Comparison of ENCODE assay signal across 19 mouse cellular contexts in the genomic region with DNA sequence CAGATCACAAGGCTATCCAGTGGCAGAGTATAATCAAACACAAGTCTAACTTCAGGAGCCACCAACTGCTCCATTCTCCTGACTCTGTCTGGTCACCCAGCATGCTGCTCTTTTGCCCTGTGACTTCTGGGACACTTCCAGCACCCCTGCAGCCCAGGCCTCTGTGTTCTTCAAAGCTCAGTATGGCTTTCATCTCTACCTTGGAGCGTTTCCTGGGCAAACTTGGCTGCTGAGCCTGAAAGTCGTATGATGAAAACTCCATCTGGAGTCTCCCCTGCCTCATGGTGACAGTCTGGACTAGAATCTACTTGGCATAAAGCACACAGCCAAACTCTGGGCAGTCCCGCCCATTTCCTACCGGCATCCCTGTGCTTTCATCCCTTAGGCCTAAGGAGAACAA.
DNase-seq lines count a peak whose midpoint lies in the region; ATAC-seq lines count a peak whose summit lies in the region.
"Had no signal": no experiment of that assay in that cellular context is flagged by ENCODE, and none has a peak within 500 bp of the region (broad histone marks: within the 10 kb centered on the region; RNA-seq: fewer than 3 reads in every experiment).

No protein-coding gene starts in this region.

- H3K27me3 ChIP-seq in midbrain, embryonic 11.5 days (ENCODE audit: control insufficient read depth, insufficient read depth, low read length) = no peaks in the 10 kb centered on the region
- no peaks in the 10 kb centered on the region for H3K27me3 ChIP-seq in midbrain, embryonic 10.5 days (ENCODE audit: low read depth, poor library complexity, severe bottlenecking)
- H3K27me3 ChIP-seq: embryonic facial prominence, embryonic 12.5 days; intestine, embryonic 15.5 days; liver, embryonic 15.5 days; neural tube, embryonic 13.5 days had no signal

- H3K4me3 ChIP-seq in midbrain, embryonic 11.5 days (ENCODE audit: low read depth, low read length) = no peak overlapping the region
- H3K4me3 ChIP-seq in midbrain, embryonic 10.5 days = no peak overlapping the region
- H3K4me3 ChIP-seq: embryonic facial prominence, embryonic 12.5 days; hindbrain, embryonic 10.5 days; intestine, embryonic 15.5 days; liver, embryonic 15.5 days; neural tube, embryonic 13.5 days had no signal

- WGBS in midbrain, embryonic 11.5 days = 85% methylated on average over 4 of the region's 4 CpGs
- 82% methylated on average over 4 of the region's 4 CpGs for WGBS in midbrain, embryonic 10.5 days

- no peak overlapping the region for H3K9ac ChIP-seq in midbrain, embryonic 11.5 days (ENCODE audit: low read length)
- H3K9ac ChIP-seq: embryonic facial prominence, embryonic 12.5 days; intestine, embryonic 15.5 days; liver, embryonic 15.5 days; neural tube, embryonic 13.5 days had no signal

- no peak overlapping the region for H3K27ac ChIP-seq in midbrain, embryonic 11.5 days (ENCODE audit: low read depth, low read length)
- H3K27ac ChIP-seq in midbrain, embryonic 10.5 days (replicated peaks) = no peak overlapping the region
- H3K27ac ChIP-seq: embryonic facial prominence, embryonic 12.5 days; hindbrain, embryonic 10.5 days; intestine, embryonic 15.5 days; liver, embryonic 15.5 days; neural tube, embryonic 13.5 days had no signal

- H3K36me3 ChIP-seq in midbrain, embryonic 11.5 days (ENCODE audit: control insufficient read depth, insufficient read depth, low read length) = no peaks in the 10 kb centered on the region
- no peaks in the 10 kb centered on the region for H3K36me3 ChIP-seq in midbrain, embryonic 10.5 days
- H3K36me3 ChIP-seq: embryonic facial prominence, embryonic 12.5 days; G1E; hindbrain, embryonic 10.5 days; intestine, embryonic 15.5 days; liver, embryonic 15.5 days; neural tube, embryonic 13.5 days had no signal

- peaks cover 12% of the 10 kb centered on the region for H3K4me1 ChIP-seq in midbrain, embryonic 11.5 days (ENCODE audit: control insufficient read depth, insufficient read depth, low read length)
- peaks cover 19% of the 10 kb centered on the region for H3K4me1 ChIP-seq in midbrain, embryonic 10.5 days
- H3K4me1 ChIP-seq: liver, embryonic 15.5 days had no signal

- no peaks in the 10 kb centered on the region for H3K9me3 ChIP-seq in midbrain, embryonic 11.5 days (ENCODE audit: control insufficient read depth, low read length)
- H3K9me3 ChIP-seq in midbrain, embryonic 10.5 days (replicated peaks) = no peaks in the 10 kb centered on the region
- H3K9me3 ChIP-seq: embryonic facial prominence, embryonic 12.5 days; hindbrain, embryonic 10.5 days; intestine, embryonic 15.5 days; liver, embryonic 15.5 days; neural tube, embryonic 13.5 days had no signal

- no peak for ATAC-seq in midbrain, embryonic 11.5 days (ENCODE audit: low FRiP score)
- ATAC-seq in monocyte, adult 5-6 weeks (replicated peaks; ENCODE audit: insufficient number of reproducible peaks, low FRiP score, low TSS enrichment, poor library complexity, severe bottlenecking) = no peak
- ATAC-seq: intestine, embryonic 15.5 days had no signal

- peak; percentile 53 for DNase-seq in midbrain, embryonic 11.5 days (ENCODE audit: low spot score, missing footprints)
- no peak for DNase-seq in midbrain, embryonic 10.5 days (ENCODE audit: low spot score)
- DNase-seq in cerebellum, postnatal 14 days = peak; percentile 85 to 94
- DNase-seq in left cerebral cortex, postnatal 14 days (ENCODE audit: low spot score in 2 of 2) = peak; percentile 25 to 28
- DNase-seq in right cerebral cortex, postnatal 4 days = peak; percentile 27
- no peak for DNase-seq in Muller cell, postnatal 12 days (ENCODE audit: inconsistent ontology term)
- no peak for DNase-seq in c-Kit-positive CD71-positive TER-119-positive erythroid progenitor cells, embryonic 14.5 days (ENCODE audit: low spot score)
- DNase-seq: adrenal gland, postnatal 25 days; kidney, postnatal 36 days; lung, postnatal 36 days; midbrain, embryonic 14.5 days; thymus, adult 2 months had no signal

- no peak overlapping the region for H3K4me2 ChIP-seq in midbrain, embryonic 11.5 days
- H3K4me2 ChIP-seq: embryonic facial prominence, embryonic 12.5 days; intestine, embryonic 15.5 days; liver, embryonic 15.5 days; neural tube, embryonic 13.5 days had no signal

- intact Hi-C loops in left cerebral cortex, postnatal 14 days (cut with DNase I) = no loop called here

Comparison
In these comparisons a context has a peak if more than half of its experiments do, and no peak if none do; other contexts are left out.
1. DNase-seq: peak in midbrain, embryonic 11.5 days (single experiment), cerebellum, postnatal 14 days (2 of 2), left cerebral cortex, postnatal 14 days (2 of 2) and right cerebral cortex, postnatal 4 days (single experiment); none in midbrain, embryonic 10.5 days (single experiment), Muller cell, postnatal 12 days (single experiment) and c-Kit-positive CD71-positive TER-119-positive erythroid progenitor cells, embryonic 14.5 days (single experiment).